Mouse (Mus musculus): Measurements from ENCODE around the gene Atp5j. TPM values are rescaled to one million over a fixed set of nuclear protein-coding genes. Genes with fewer than 3 reads are reported as not detected.
A peak's percentile ranks its signal among the peaks of the same experiment; 100 is the strongest.

The Atp5j gene
- total RNA-seq, 2 experiments from 2014 or later: 354 to 363 TPM

DNA sequence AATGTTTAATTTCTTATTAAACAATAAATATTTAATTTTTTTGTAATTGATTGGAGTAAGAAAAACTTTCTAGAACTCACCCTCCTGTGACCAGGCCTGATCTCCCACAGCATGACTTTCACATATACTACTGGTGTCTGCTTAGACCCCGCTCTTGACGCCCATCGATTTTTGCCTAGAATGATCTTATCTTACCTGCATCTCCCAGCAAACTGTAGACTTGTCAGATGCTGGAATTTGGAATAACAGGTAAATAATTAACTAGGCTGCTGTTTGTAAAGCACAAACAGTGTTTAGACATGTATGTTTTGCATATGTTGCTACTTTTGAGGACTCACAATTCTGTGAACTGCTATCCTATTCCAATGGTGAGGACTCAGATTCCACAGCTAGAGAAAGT lies 29.2 kb downstream of the Atp5j start:
- Histone ChIP-seq H3K27ac (no peak overlapping the region), H3K4me3 (no peak overlapping the region)
- DNase-seq (ENCODE audit: extremely low spot score in 1 of 2, low spot score in 2 of 2): no peak
- intact Hi-C loops (cut with DNase I): no loop called here
- no peak for TF ChIP-seq CTCF (IDR thresholded peaks at IDR 0.05)

GRCm38 (mm10) chr16:84804866-84805265 lies 30.6 kb downstream of the Atp5j start:
- intact Hi-C loops (cut with DNase I): no loop called here
- TF ChIP-seq CTCF (IDR thresholded peaks at IDR 0.05): no peak
- no peak for DNase-seq (ENCODE audit: extremely low spot score in 1 of 2, low spot score in 2 of 2)
- Histone ChIP-seq H3K4me3 (no peak overlapping the region), H3K27ac (peak overlapping the region; percentile 13; the same call in 1 of the 2 replicates)

- no peak for TF ChIP-seq CTCF (IDR thresholded peaks at IDR 0.05)
- Histone ChIP-seq H3K4me3 (no peak overlapping the region), H3K27ac (no peak overlapping the region)
- intact Hi-C loops (cut with DNase I): no loop called here
- DNase-seq (ENCODE audit: extremely low spot score in 1 of 2, low spot score in 2 of 2): no peak
These were observed 33.2 kb downstream of the Atp5j start for GRCm38 (mm10) chr16:84802217-84802616.

GRCm38 (mm10) chr16:84800038-84800437 lies 35.4 kb downstream of the Atp5j start:
- Histone ChIP-seq H3K27ac (no peak overlapping the region), H3K4me3 (no peak overlapping the region)
- no peak for DNase-seq (ENCODE audit: extremely low spot score in 1 of 2, low spot score in 2 of 2)
- intact Hi-C loops (cut with DNase I): no loop called here
- no peak for TF ChIP-seq CTCF (IDR thresholded peaks at IDR 0.05)

DNA sequence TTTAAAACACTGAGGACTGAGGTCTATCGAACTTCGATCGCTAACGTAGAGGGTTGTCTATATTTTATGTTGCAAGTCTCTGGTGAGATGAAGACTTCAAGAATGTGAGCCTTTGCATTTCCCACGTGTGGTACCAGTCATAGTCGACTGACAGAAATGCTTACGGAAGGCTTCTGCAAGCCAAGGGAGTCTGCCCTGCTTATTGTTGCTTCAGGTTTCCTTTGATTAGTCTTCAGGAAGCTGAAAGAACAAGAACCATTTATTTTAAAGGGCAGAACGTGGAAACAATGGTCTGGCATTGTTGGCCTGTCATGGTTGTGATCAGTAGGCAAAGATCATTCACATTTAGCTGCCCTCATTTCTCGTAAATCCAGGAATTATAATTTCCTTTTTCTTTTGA lies 38.7 kb downstream of the Atp5j start:
- no peak for TF ChIP-seq CTCF (IDR thresholded peaks at IDR 0.05)
- intact Hi-C loops (cut with DNase I): no loop called here
- no peak for DNase-seq (ENCODE audit: extremely low spot score in 1 of 2, low spot score in 2 of 2)
- no peak overlapping the region for H3K27ac ChIP-seq
- no peak overlapping the region for H3K4me3 ChIP-seq

DNA sequence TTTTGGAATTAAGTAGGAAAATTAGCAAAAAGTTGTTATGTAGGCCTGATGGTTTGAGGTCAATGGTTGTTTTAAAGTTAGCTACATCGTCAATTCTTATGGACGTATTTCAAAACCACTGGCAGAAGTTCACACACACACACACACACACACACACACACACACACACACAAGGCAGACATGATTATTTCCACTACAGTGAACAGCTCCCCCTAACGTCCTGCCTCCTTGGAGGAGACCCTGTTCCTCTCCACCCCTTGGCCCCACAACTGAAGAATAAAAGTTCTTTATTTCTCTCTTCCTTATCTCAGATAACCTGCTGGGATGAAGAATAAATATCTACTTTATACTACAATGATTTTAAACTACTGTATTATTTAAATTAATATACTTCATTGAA lies 40.1 kb downstream of the Atp5j start:
- no peak for DNase-seq (ENCODE audit: extremely low spot score in 1 of 2, low spot score in 2 of 2)
- H3K4me3 ChIP-seq: no peak overlapping the region
- intact Hi-C loops (cut with DNase I): no loop called here
- no peak for TF ChIP-seq CTCF (IDR thresholded peaks at IDR 0.05)
- H3K27ac ChIP-seq: no peak overlapping the region

DNA sequence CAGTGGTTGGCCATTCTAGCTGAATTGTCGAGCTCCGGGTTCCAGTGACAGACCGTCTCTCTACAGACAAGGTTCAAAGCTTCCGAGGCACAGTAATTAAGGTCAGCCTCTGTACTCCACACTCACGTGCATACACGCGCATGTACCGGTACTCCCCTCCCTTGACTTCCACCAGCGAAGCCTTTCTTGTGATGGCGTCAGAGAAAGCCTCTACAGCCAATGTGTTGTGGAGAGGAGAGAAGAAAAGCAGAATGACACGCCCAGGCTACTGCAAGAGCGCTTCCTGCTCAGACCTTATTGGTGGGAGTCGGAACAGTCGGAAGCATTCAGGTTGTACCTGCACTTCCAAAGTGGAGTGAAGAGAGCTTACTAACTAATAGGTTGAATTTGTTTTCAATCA lies 42.0 kb downstream of the Atp5j start:
- TF ChIP-seq CTCF (IDR thresholded peaks at IDR 0.05): no peak
- no peak overlapping the region for H3K27ac ChIP-seq
- DNase-seq (ENCODE audit: extremely low spot score in 1 of 2, low spot score in 2 of 2): no peak
- H3K4me3 ChIP-seq: no peak overlapping the region
- intact Hi-C loops (cut with DNase I): no loop called here

GRCm38 (mm10) chr16:84790595-84791165 lies 44.7 kb downstream of the Atp5j start:
- H3K27ac ChIP-seq: no peak overlapping the region
- TF ChIP-seq CTCF (IDR thresholded peaks at IDR 0.05): no peak
- intact Hi-C loops (cut with DNase I): no loop called here
- DNase-seq (ENCODE audit: extremely low spot score in 1 of 2, low spot score in 2 of 2): no peak
- no peak overlapping the region for H3K4me3 ChIP-seq

DNA sequence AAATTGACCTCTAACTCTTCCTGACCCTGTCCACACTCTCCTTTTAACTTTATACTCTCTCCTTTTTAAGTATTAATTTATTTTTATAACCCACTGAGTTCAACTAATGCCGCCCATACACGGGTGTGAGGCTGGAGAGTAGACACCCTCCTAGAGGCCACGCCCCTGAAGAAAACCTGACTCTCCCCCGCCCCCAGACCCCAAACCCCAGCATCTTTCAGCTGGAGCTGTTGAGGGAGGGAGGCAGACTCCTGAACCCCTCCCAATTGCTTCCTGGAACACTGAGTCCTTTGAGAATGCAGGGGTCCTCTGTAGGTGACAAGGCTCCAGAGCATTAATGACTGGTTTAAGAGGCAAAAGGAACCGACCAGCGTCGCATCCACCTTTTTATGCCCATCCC lies 50.5 kb downstream of the Atp5j start:
- no peak for DNase-seq (ENCODE audit: extremely low spot score in 1 of 2, low spot score in 2 of 2)
- TF ChIP-seq CTCF (IDR thresholded peaks at IDR 0.05): no peak
- intact Hi-C loops (cut with DNase I): no loop called here
- H3K27ac ChIP-seq: no peak overlapping the region
- no peak overlapping the region for H3K4me3 ChIP-seq

GRCm38 (mm10) chr16:84783279-84783678 lies 52.1 kb downstream of the Atp5j start:
- peak overlapping the region; percentile 2 for H3K27ac ChIP-seq
- TF ChIP-seq CTCF (IDR thresholded peaks at IDR 0.05): no peak
- no peak for DNase-seq (ENCODE audit: extremely low spot score in 1 of 2, low spot score in 2 of 2)
- intact Hi-C loops (cut with DNase I): no loop called here
- H3K4me3 ChIP-seq: no peak overlapping the region

GRCm38 (mm10) chr16:84779718-84780117 lies 55.7 kb downstream of the Atp5j start:
- intact Hi-C loops (cut with DNase I): no loop called here
- no peak for TF ChIP-seq CTCF (IDR thresholded peaks at IDR 0.05)
- Histone ChIP-seq H3K4me3 (no peak overlapping the region), H3K27ac (no peak overlapping the region)
- no peak for DNase-seq (ENCODE audit: extremely low spot score in 1 of 2, low spot score in 2 of 2)

- H3K4me3 ChIP-seq: no peak overlapping the region
- DNase-seq (ENCODE audit: extremely low spot score in 1 of 2, low spot score in 2 of 2): no peak
- no peak for TF ChIP-seq CTCF (IDR thresholded peaks at IDR 0.05)
- no peak overlapping the region for H3K27ac ChIP-seq
- intact Hi-C loops (cut with DNase I): no loop called here
These were observed 56.4 kb downstream of the Atp5j start for GRCm38 (mm10) chr16:84778861-84779630.

DNA sequence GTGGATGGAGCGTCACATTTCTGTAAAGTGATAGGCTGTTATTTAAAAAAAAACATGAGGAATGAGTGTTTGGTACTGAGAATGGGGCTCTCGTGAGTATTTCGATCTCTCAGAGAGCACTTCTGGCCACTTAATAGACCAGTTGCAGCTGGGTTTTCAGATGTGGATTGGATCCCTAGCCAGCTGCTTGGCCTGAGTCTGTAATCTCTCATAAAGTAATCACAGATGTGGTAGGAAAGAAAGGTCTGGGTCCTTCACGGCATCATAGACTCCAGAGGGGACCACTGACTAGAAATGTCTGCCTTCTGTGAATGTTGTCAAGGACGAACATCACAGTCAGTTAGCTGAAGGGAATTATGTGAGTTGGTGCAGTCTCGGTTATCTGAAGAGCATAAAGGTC lies 57.0 kb downstream of the Atp5j start:
- no peak for TF ChIP-seq CTCF (IDR thresholded peaks at IDR 0.05)
- Histone ChIP-seq H3K4me3 (no peak overlapping the region), H3K27ac (no peak overlapping the region)
- intact Hi-C loops (cut with DNase I): no loop called here
- no peak for DNase-seq (ENCODE audit: extremely low spot score in 1 of 2, low spot score in 2 of 2)

Other genes with a start within 250 kb of the Atp5j start
- gene Mrpl39, start 99.9 kb downstream of the Atp5j start, total RNA-seq (2021): 10 to 100 TPM; 20.5 to 21.5 TPM
- 10 to 100 TPM; 21.0 to 27.4 TPM for gene Jam2, start 61.5 kb downstream of the Atp5j start, total RNA-seq (2021)
- gene Gabpa, start 700 bp downstream of the Atp5j start, total RNA-seq (2021): 10 to 100 TPM; 18.2 to 22.2 TPM